Mouse (Mus musculus) monocyte, adult 5-6 weeks (primary cell): ENCODE results near the gene Mybph. TPM values are rescaled to one million over a fixed set of nuclear protein-coding genes. Genes with fewer than 3 reads are reported as not detected.
A peak's percentile ranks its signal among the peaks of the same experiment; 100 is the strongest.

Source experiments
- ATAC-seq: fragments of 153-309, 156-312 bp; replicated peaks from 2 replicates; pipeline ENCODE4 v1.8.0; 2017; ENCODE audit warnings: mild to moderate bottlenecking; ENCODE audit not compliant: low TSS enrichment, insufficient number of reproducible peaks, severe bottlenecking, poor library complexity, low FRiP score
- total RNA-seq: library from RNA; stranded (forward); fragments of 200-1000, 200-491, 200-594 nt; gene quantifications from 3 replicates; pipeline ENCODE4 v1.2.3, GENCODE M21; 2017

Mybph gene
- not detected in 3 replicates for total RNA-seq

- ATAC-seq = no peak
Observed at GRCm38 (mm10) chr1:134193126-134193525, at the start of gene Mybph. Gene Mybph (plus strand): TSS chr1:134193448.

GRCm38 (mm10) chr1:134146066-134146465 is 47.2 kb upstream of the Mybph start:
- no peak for ATAC-seq

GRCm38 (mm10) chr1:134150076-134150475 is 43.2 kb upstream of the Mybph start:
- no peak for ATAC-seq

- no peak for ATAC-seq
Observed at GRCm38 (mm10) chr1:134150745-134151144, 42.5 kb upstream of the Mybph start.

GRCm38 (mm10) chr1:134151655-134152412 is 41.4 kb upstream of the Mybph start:
- ATAC-seq = peak; percentile 71; the same call in 1 of the 2 replicates

- no peak for ATAC-seq
Observed at GRCm38 (mm10) chr1:134152626-134153590, 40.3 kb upstream of the Mybph start.

- ATAC-seq = no peak
Observed at GRCm38 (mm10) chr1:134154121-134154520, 39.1 kb upstream of the Mybph start.

GRCm38 (mm10) chr1:134154655-134155054 is 38.6 kb upstream of the Mybph start:
- ATAC-seq = no peak

GRCm38 (mm10) chr1:134160404-134160803 is 32.8 kb upstream of the Mybph start:
- no peak for ATAC-seq

GRCm38 (mm10) chr1:134161399-134161798 is 31.8 kb upstream of the Mybph start:
- ATAC-seq = no peak

GRCm38 (mm10) chr1:134162510-134163225 is 30.6 kb upstream of the Mybph start:
- no peak for ATAC-seq

GRCm38 (mm10) chr1:134163476-134163875 is 29.8 kb upstream of the Mybph start:
- ATAC-seq = no peak

GRCm38 (mm10) chr1:134164454-134164853 is 28.8 kb upstream of the Mybph start:
- no peak for ATAC-seq

- ATAC-seq = no peak
Observed at GRCm38 (mm10) chr1:134166547-134166946, 26.7 kb upstream of the Mybph start.

GRCm38 (mm10) chr1:134167416-134168305 is 25.6 kb upstream of the Mybph start:
- ATAC-seq = no peak

GRCm38 (mm10) chr1:134168567-134168966 is 24.7 kb upstream of the Mybph start:
- ATAC-seq = no peak

- no peak for ATAC-seq
Observed at GRCm38 (mm10) chr1:134168985-134169697, 24.1 kb upstream of the Mybph start.
